Mouse (Mus musculus) CH12.LX (cell line): Measurements from ENCODE around the gene Fam240a. TPM values are rescaled to one million over a fixed set of nuclear protein-coding genes. Genes with fewer than 3 reads are reported as not detected.

Experiments
- DNase-seq: peaks from one replicate; pipeline ENCODE4 v3.0.0-alpha.2; 2013; ENCODE audit errors: extremely low read depth
- H3K27ac ChIP-seq: 2 replicates; pipeline ENCODE4 v1.5.1; 2012; ENCODE audit warnings: low read depth, mild to moderate bottlenecking, control low read depth, moderate library complexity; ENCODE audit not compliant: insufficient read depth
- H3K27me3 ChIP-seq: replicated peaks from 2 replicates; pipeline ENCODE3; 2012; ENCODE audit warnings: inconsistent platforms
- H3K36me3 ChIP-seq, 2 experiments: replicated peaks in 1 of 2; 2 replicates each; pipeline versions ENCODE3 to v1.6.1; 2012; ENCODE audit warnings: inconsistent platforms in 1 of 2, low read length in 1 of 2, mild to moderate bottlenecking in 1 of 2, mixed read lengths in 1 of 2, moderate library complexity in 1 of 2; ENCODE audit not compliant: control insufficient read depth in 1 of 2, insufficient read depth in 1 of 2
- H3K4me1 ChIP-seq, 2 experiments: 2 replicates each; pipeline ENCODE4 v1.6.1; 2012; ENCODE audit warnings: inconsistent platforms in 1 of 2, moderate library complexity in 1 of 2; ENCODE audit not compliant: insufficient read depth in 2 of 2, control insufficient read depth in 1 of 2
- H3K4me2 ChIP-seq: 2 replicates; pipeline ENCODE4 v1.6.1; 2012; ENCODE audit warnings: low read depth, mild to moderate bottlenecking, control low read depth; ENCODE audit not compliant: poor library complexity, insufficient read depth, severe bottlenecking
- H3K4me3 ChIP-seq, 3 experiments: fragments of 150-350 bp in 1 of 3; sonication (generic) in 1 of 3; replicated peaks in 1 of 3; 2 replicates each; pipeline versions ENCODE3 to v1.5.1; 2011 to 2012; ENCODE audit warnings: low read depth in 2 of 3, low read length in 2 of 3, mild to moderate bottlenecking in 2 of 3, moderate library complexity in 2 of 3, control low read depth in 1 of 3, improper control_type of control experiment in 1 of 3, inconsistent platforms in 1 of 3, mixed read lengths in 1 of 3; ENCODE audit not compliant: poor library complexity in 1 of 3
- H3K79me2 ChIP-seq: replicated peaks from 2 replicates; pipeline ENCODE4 v1.6.1; 2012; ENCODE audit warnings: mild to moderate bottlenecking, moderate library complexity; ENCODE audit not compliant: control insufficient read depth, poor library complexity, insufficient read depth, severe bottlenecking; ENCODE audit errors: extremely low read depth
- H3K9ac ChIP-seq: 2 replicates; pipeline ENCODE4 v1.6.1; 2012; ENCODE audit warnings: low read depth, mild to moderate bottlenecking, control low read depth, moderate library complexity; ENCODE audit not compliant: insufficient read depth
- H3K9me3 ChIP-seq: replicated peaks from 2 replicates; pipeline ENCODE3; 2012; ENCODE audit warnings: low read length, inconsistent platforms, mixed read lengths
- BHLHE40 ChIP-seq: IDR thresholded peaks from 2 replicates; pipeline ENCODE4 v1.6.1; 2011; ENCODE audit warnings: mild to moderate bottlenecking, low read depth, low read length, improper control_type of control experiment
- CTCF ChIP-seq, 2 experiments: IDR thresholded peaks in 1 of 2; conservative IDR thresholded peaks in 1 of 2; 2 replicates each; pipeline ENCODE4 v1.5.1; 2011 to 2012; ENCODE audit warnings: low read depth in 2 of 2, low read length in 2 of 2, improper control_type of control experiment in 1 of 2, inconsistent platforms in 1 of 2, mild to moderate bottlenecking in 1 of 2, moderate library complexity in 1 of 2
- E2F4 ChIP-seq: IDR thresholded peaks from 2 replicates; pipeline ENCODE4 v1.6.1; 2011; ENCODE audit warnings: low read depth, low read length, improper control_type of control experiment; ENCODE audit not compliant: insufficient replicate concordance
- ELF1 ChIP-seq: IDR thresholded peaks from 2 replicates; pipeline ENCODE4 v1.6.1; 2014; ENCODE audit warnings: low read depth, mild to moderate bottlenecking, inconsistent platforms, low read length, improper control_type of control experiment
- EP300 ChIP-seq: IDR thresholded peaks from 2 replicates; pipeline ENCODE4 v1.6.1; 2011; ENCODE audit warnings: low read length, improper control_type of control experiment
- HCFC1 ChIP-seq: IDR thresholded peaks from 2 replicates; pipeline ENCODE4 v1.6.1; 2012; ENCODE audit warnings: low read depth, mild to moderate bottlenecking, inconsistent platforms, low read length, improper control_type of control experiment
- IRF4 ChIP-seq: IDR thresholded peaks from 2 replicates; pipeline ENCODE4 v1.6.1; 2014; ENCODE audit warnings: low read depth, mild to moderate bottlenecking, inconsistent platforms, low read length, improper control_type of control experiment
- JUN ChIP-seq: IDR thresholded peaks from 2 replicates; pipeline ENCODE4 v1.6.1; 2011; ENCODE audit warnings: low read depth, mild to moderate bottlenecking, low read length, improper control_type of control experiment, moderate library complexity; ENCODE audit not compliant: insufficient read depth
- JUND ChIP-seq: conservative IDR thresholded peaks from 2 replicates; pipeline ENCODE4 v1.6.1; 2011; ENCODE audit warnings: low read depth, low read length, improper control_type of control experiment
- MAX ChIP-seq: IDR thresholded peaks from 2 replicates; pipeline ENCODE4 v1.6.1; 2011; ENCODE audit warnings: low read length, improper control_type of control experiment
- MAZ ChIP-seq: IDR thresholded peaks from 2 replicates; pipeline ENCODE4 v1.6.1; 2012; ENCODE audit warnings: low read depth, mild to moderate bottlenecking, inconsistent platforms, low read length, improper control_type of control experiment, moderate library complexity
- MYC ChIP-seq: IDR thresholded peaks from 2 replicates; pipeline ENCODE4 v1.6.1; 2011; ENCODE audit warnings: low read depth, mild to moderate bottlenecking, improper control_type of control experiment, low read length
- NRF1 ChIP-seq: IDR thresholded peaks from 2 replicates; pipeline ENCODE4 v1.6.1; 2014; ENCODE audit warnings: low read depth, mild to moderate bottlenecking, inconsistent platforms, low read length, improper control_type of control experiment, moderate library complexity
- POLR2A ChIP-seq: IDR thresholded peaks from 2 replicates; pipeline ENCODE4 v1.6.1; 2011; ENCODE audit warnings: low read depth, mild to moderate bottlenecking, improper control_type of control experiment, low read length
- POLR2AphosphoS2 ChIP-seq: IDR thresholded peaks from 2 replicates; pipeline ENCODE4 v1.6.1; 2011; ENCODE audit warnings: low read depth, low read length, improper control_type of control experiment
- RCOR1 ChIP-seq: conservative IDR thresholded peaks from 2 replicates; pipeline ENCODE4 v1.6.1; 2012; ENCODE audit warnings: low read depth, mild to moderate bottlenecking, inconsistent platforms, low read length, improper control_type of control experiment
- SIN3A ChIP-seq: IDR thresholded peaks from 2 replicates; pipeline ENCODE4 v1.6.1; 2012; ENCODE audit warnings: low read length, improper control_type of control experiment, inconsistent platforms
- SMC3 ChIP-seq: IDR thresholded peaks from 2 replicates; pipeline ENCODE4 v1.6.1; 2011; ENCODE audit warnings: low read depth, low read length, improper control_type of control experiment
- TBP ChIP-seq: conservative IDR thresholded peaks from 2 replicates; pipeline ENCODE4 v1.6.1; 2011; ENCODE audit warnings: low read depth, low read length, improper control_type of control experiment
- TCF12 ChIP-seq: IDR thresholded peaks from 2 replicates; pipeline ENCODE4 v1.6.1; 2014; ENCODE audit warnings: low read depth, mild to moderate bottlenecking, inconsistent platforms, low read length, improper control_type of control experiment
- ZC3H11A ChIP-seq: IDR thresholded peaks from 2 replicates; pipeline ENCODE4 v1.6.1; 2012; ENCODE audit warnings: low read depth, mild to moderate bottlenecking, inconsistent platforms, low read length, improper control_type of control experiment
- ZKSCAN1 ChIP-seq: IDR thresholded peaks from 2 replicates; pipeline ENCODE4 v1.6.1; 2012; ENCODE audit warnings: low read depth, inconsistent platforms, low read length, improper control_type of control experiment, borderline replicate concordance
- dilution Hi-C: fragments of 300-500 bp; cut with MboI; formaldehyde crosslinking; loops from 2 replicates; pipeline ENCODE4 v1.14.3; 2020; ENCODE audit warnings: low sequenced_read_pairs; ENCODE audit not compliant: extremely low pct_unique_long_range_greater_than_20kb, extremely low pct_ligation_motif_present
- in situ Hi-C: fragments of 300-500 bp; cut with MboI; formaldehyde crosslinking; loops from 3 replicates; pipeline ENCODE4 v1.14.3; 2019; ENCODE audit warnings: low sequenced_read_pairs, low pct_ligation_motif_present, low pct_unique_long_range_greater_than_20kb, mixed read lengths
- polyA plus RNA-seq: library from polyadenylated mRNA; unstranded; fragments of >175 nt; gene quantifications from 2 replicates; pipeline ENCODE4 v1.2.1, GENCODE M21; 2012; ENCODE audit warnings: low read depth; ENCODE audit not compliant: insufficient read length
- total RNA-seq, 2 experiments: library from RNA; depleted of rRNA; stranded (reverse); fragments of 300-350 nt in 1 of 2; fragments of >200 nt in 1 of 2; gene quantifications; 2 replicates each; pipeline ENCODE4 v1.2.3; 2012 to 2014

Fam240a gene
- total and polyA plus RNA-seq, 3 experiments, result not detected

GRCm38 (mm10) chr9:110909371-110909967, 7.2 kb downstream of the Fam240a start:
- no peaks in the 10 kb centered on the region for H3K79me2 ChIP-seq
- no peaks in the 10 kb centered on the region for H3K36me3 ChIP-seq
- no peak overlapping the region for H3K4me2 ChIP-seq
- H3K9me3 ChIP-seq, result peaks cover 13% of the 10 kb centered on the region
- no peak overlapping the region for H3K9ac ChIP-seq
- no peak overlapping the region for H3K4me3 ChIP-seq
- no peaks in the 10 kb centered on the region for H3K27me3 ChIP-seq
- in situ Hi-C loops (no loop called here), dilution Hi-C loops (no loop called here)
- peaks cover 6 to 39% of the 10 kb centered on the region in 2 experiments for H3K4me1 ChIP-seq
- no peak overlapping the region for H3K27ac ChIP-seq
- peak; percentile 37 for DNase-seq
- TF ChIP-seq POLR2AphosphoS2 (no peak), SMC3 (no peak), SIN3A (no peak), E2F4 (no peak), ZC3H11A (no peak), MAX (peak; percentile 73), BHLHE40 (peak; percentile 75)

- TF ChIP-seq SIN3A, result no peak
- no peak for TF ChIP-seq RCOR1
- TF ChIP-seq CTCF (conservative IDR thresholded peaks at IDR 0.05 in 1 of 2, IDR thresholded peaks at IDR 0.05 in 1 of 2; ENCODE audit: low read depth in 2 of 2, low read length in 2 of 2), result no peak
- no peak for TF ChIP-seq NRF1
- no peak for TF ChIP-seq E2F4
- no peak for TF ChIP-seq MAZ
- no peak for TF ChIP-seq MYC
- TF ChIP-seq ELF1, result no peak
- no peak for TF ChIP-seq EP300
- TF ChIP-seq JUND, result no peak
- TF ChIP-seq HCFC1, result no peak
- no peak for TF ChIP-seq JUN
- no peak for TF ChIP-seq IRF4
- no peak for TF ChIP-seq POLR2A
- no peak for TF ChIP-seq BHLHE40
- TF ChIP-seq ZKSCAN1, result no peak
- TF ChIP-seq TBP, result no peak
- TF ChIP-seq TCF12, result no peak
- H3K9ac ChIP-seq, result no peak overlapping the region
- in situ Hi-C loops, result no loop called here
These were observed 8.0 kb downstream of the Fam240a start for GRCm38 (mm10) chr9:110908631-110909016.

More at GRCm38 (mm10) chr9:110908631-110909016, 8.0 kb downstream of the Fam240a start:
- Histone ChIP-seq H3K4me3 (no peak overlapping the region), H3K9me3 (peaks cover 13% of the 10 kb centered on the region), H3K27me3 (no peaks in the 10 kb centered on the region), H3K27ac (no peak overlapping the region), H3K4me2 (no peak overlapping the region), H3K79me2 (no peaks in the 10 kb centered on the region), H3K4me1 (peaks cover 6 to 39% of the 10 kb centered on the region in 2 experiments), H3K36me3 (no peaks in the 10 kb centered on the region)
- dilution Hi-C loops, result no loop called here
- no peak for DNase-seq
